Comparison of ENCODE assay signal across 26 mouse cellular contexts in genomic region chr8:119442013-119442412, GRCm38 (mm10). TPM values are rescaled to one million over a fixed set of nuclear protein-coding genes. Genes with fewer than 3 reads are reported as not detected.
"Had no signal": no experiment of that assay in that cellular context is flagged by ENCODE, and none has a peak within 500 bp of the region (broad histone marks: within the 10 kb centered on the region; RNA-seq: fewer than 3 reads in every experiment).

No protein-coding gene starts in this region.

- H3K27ac ChIP-seq: limb, embryonic 12.5 days; limb, embryonic 15.5 days; liver, embryonic 15.5 days; lung, embryonic 15.5 days; midbrain, embryonic 10.5 days; midbrain, embryonic 13.5 days; stomach, postnatal 0 days had no signal

- H3K36me3 ChIP-seq: limb, embryonic 12.5 days; limb, embryonic 15.5 days; lung, embryonic 15.5 days; midbrain, embryonic 10.5 days; midbrain, embryonic 13.5 days had no signal

- H3K9me3 ChIP-seq: limb, embryonic 12.5 days; limb, embryonic 15.5 days; liver, embryonic 15.5 days; lung, embryonic 15.5 days; midbrain, embryonic 10.5 days; midbrain, embryonic 13.5 days had no signal

- H3K9ac ChIP-seq: limb, embryonic 12.5 days; limb, embryonic 15.5 days; liver, embryonic 15.5 days; lung, embryonic 15.5 days; midbrain, embryonic 13.5 days had no signal

- H3K4me3 ChIP-seq: limb, embryonic 12.5 days; limb, embryonic 15.5 days; liver, embryonic 15.5 days; lung, embryonic 15.5 days; midbrain, embryonic 10.5 days; midbrain, embryonic 13.5 days had no signal

- H3K4me2 ChIP-seq: limb, embryonic 12.5 days; limb, embryonic 15.5 days; liver, embryonic 15.5 days; lung, embryonic 15.5 days; midbrain, embryonic 13.5 days had no signal

- ATAC-seq: intestine, embryonic 16.5 days; midbrain, embryonic 13.5 days; midbrain, embryonic 16.5 days had no signal

- DNase-seq: kidney, adult 18-20 months; kidney, adult 9 months; kidney, postnatal 14 days; kidney, postnatal 4 days; left cerebral cortex, postnatal 4 days; lung, adult 18-20 months; lung, postnatal 10 days; lung, postnatal 36 days; right cerebral cortex, adult 18-20 months; right cerebral cortex, postnatal 14 days; right cerebral cortex, postnatal 4 days; thymus, adult 18-20 months; thymus, postnatal 36 days had no signal

RNA-seq across cellular contexts. Expression of gene Necab2, which starts 4.5 kb away (rescaled TPM):
- polyA plus RNA-seq: liver, embryonic 15.5 days had no signal

RNA-seq across cellular contexts. Expression of gene Slc38a8, which starts 59.5 kb away (rescaled TPM):
- total RNA-seq: left cerebral cortex, postnatal 4 days had no signal
- polyA plus RNA-seq: kidney, embryonic 16.5 days; limb, embryonic 15.5 days; liver, embryonic 15.5 days; lung, embryonic 15.5 days; midbrain, embryonic 13.5 days; midbrain, embryonic 16.5 days; neural tube, embryonic 11.5 days; neural tube, embryonic 14.5 days; stomach, embryonic 14.5 days; stomach, postnatal 0 days had no signal
